9 mouse cellular contexts compared by ENCODE assay signal in genomic region chr9:80084429-80085092, GRCm38 (mm10). TPM values are rescaled to one million over a fixed set of nuclear protein-coding genes. Genes with fewer than 3 reads are reported as not detected.
DNase-seq lines count a peak whose midpoint lies in the region; ATAC-seq and TF ChIP-seq lines count a peak whose summit lies in the region.
"Had no signal": no experiment of that assay in that cellular context is flagged by ENCODE, and none has a peak within 500 bp of the region (broad histone marks: within the 10 kb centered on the region; RNA-seq: fewer than 3 reads in every experiment).

No protein-coding gene starts in this region.

- TF ChIP-seq POLR2A in embryonic fibroblast, embryonic 13.5 days (IDR thresholded peaks at IDR 0.05; ENCODE audit: low read depth, low read length) = no peak

- no peaks in the 10 kb centered on the region for H3K27me3 ChIP-seq in forebrain, embryonic 14.5 days (replicated peaks; ENCODE audit: control insufficient read depth, insufficient read depth, low read length)
- no peaks in the 10 kb centered on the region for H3K27me3 ChIP-seq in forebrain, embryonic 10.5 days (ENCODE audit: poor library complexity, severe bottlenecking)

- peaks cover 7% of the 10 kb centered on the region; the same call in 1 of the 2 replicates for H3K4me1 ChIP-seq in forebrain, embryonic 14.5 days (ENCODE audit: control insufficient read depth, insufficient read depth, low read length)
- peaks cover 20% of the 10 kb centered on the region for H3K4me1 ChIP-seq in forebrain, embryonic 10.5 days
- H3K4me1 ChIP-seq in embryonic fibroblast, embryonic 13.5 days (ENCODE audit: control insufficient read depth, insufficient read depth, low read length) = peaks cover 14% of the 10 kb centered on the region; the same call in 1 of the 2 replicates

- 40% methylated on average over 10 of the region's 10 CpGs for WGBS in forebrain, embryonic 14.5 days
- 66% methylated on average over 10 of the region's 10 CpGs for WGBS in forebrain, embryonic 10.5 days

- DNase-seq in forebrain, embryonic 14.5 days (ENCODE audit: low spot score) = peak; percentile 32
- DNase-seq in forebrain, embryonic 10.5 days (ENCODE audit: extremely low spot score, low spot score) = no peak
- DNase-seq in kidney, adult 11 months = peak; percentile 58
- no peak for DNase-seq in kidney, postnatal 4 days
- DNase-seq in kidney, postnatal 10 days = peak; percentile 44
- no peak for DNase-seq in adrenal gland, postnatal 10 days
- DNase-seq in left cerebral cortex, adult 11 months (ENCODE audit: low spot score) = no peak
- DNase-seq: lung, adult 18-20 months had no signal

- no peaks in the 10 kb centered on the region for H3K9me3 ChIP-seq in forebrain, embryonic 14.5 days (replicated peaks; ENCODE audit: control insufficient read depth, low read length)
- peaks cover 4% of the 10 kb centered on the region; the same call in 1 of the 2 replicates for H3K9me3 ChIP-seq in forebrain, embryonic 10.5 days

- no peak overlapping the region for H3K4me3 ChIP-seq in forebrain, embryonic 14.5 days (ENCODE audit: low read depth, low read length)
- no peak overlapping the region for H3K4me3 ChIP-seq in forebrain, embryonic 10.5 days
- H3K4me3 ChIP-seq in embryonic fibroblast, embryonic 13.5 days (ENCODE audit: insufficient read depth, low read length) = no peak overlapping the region

- H3K9ac ChIP-seq in forebrain, embryonic 14.5 days (ENCODE audit: low read length) = no peak overlapping the region

- no peak overlapping the region for H3K27ac ChIP-seq in forebrain, embryonic 14.5 days (ENCODE audit: low read depth, low read length)
- H3K27ac ChIP-seq in forebrain, embryonic 10.5 days = no peak overlapping the region
- peak overlapping the region; percentile 78; the same call in 1 of the 2 replicates for H3K27ac ChIP-seq in embryonic fibroblast, embryonic 13.5 days (ENCODE audit: insufficient read depth, low read length)

- no peak overlapping the region for H3K4me2 ChIP-seq in forebrain, embryonic 14.5 days (ENCODE audit: low read length)

- H3K36me3 ChIP-seq in forebrain, embryonic 14.5 days (ENCODE audit: control insufficient read depth, insufficient read depth, low read length) = no peaks in the 10 kb centered on the region
- H3K36me3 ChIP-seq in forebrain, embryonic 10.5 days (replicated peaks) = peaks cover 25% of the 10 kb centered on the region

- ATAC-seq in forebrain, embryonic 14.5 days = peak; percentile 38; the same call in 1 of the 2 replicates

- TF ChIP-seq CTCF in embryonic fibroblast, embryonic 13.5 days (IDR thresholded peaks at IDR 0.05; ENCODE audit: borderline replicate concordance, insufficient read depth, low read length) = no peak

RNA-seq across cellular contexts. Expression of gene Senp6, which starts 17.9 kb away (rescaled TPM):
- 60.0 and 64.4 TPM in 2 replicates for polyA plus RNA-seq in forebrain, embryonic 14.5 days (2014; fragmentation: Nextera tagmentation; extraction: Ambion mirVana)
- 40.8 and 48.4 TPM in 2 replicates for polyA plus RNA-seq in forebrain, embryonic 10.5 days (2016; fragmentation: Nextera tagmentation; extraction: Ambion mirVana)
- 113 and 129 TPM in 2 replicates for polyA plus RNA-seq in embryonic fibroblast, embryonic 13.5 days (2011; ENCODE audit: insufficient read length, low read depth, missing spikeins)
- 100 to 1,000 TPM; 103 to 107 TPM for total RNA-seq in adrenal gland, postnatal 10 days (2021)

Comparison
In these comparisons a context has a peak if more than half of its experiments do, and no peak if none do; other contexts are left out.
1. DNase-seq: peak in forebrain, embryonic 14.5 days (single experiment), kidney, adult 11 months (single experiment) and kidney, postnatal 10 days (single experiment); none in forebrain, embryonic 10.5 days (single experiment), kidney, postnatal 4 days (0 of 2), adrenal gland, postnatal 10 days (single experiment) and left cerebral cortex, adult 11 months (single experiment).